Mouse (Mus musculus) monocyte, adult 2 months (primary cell): ENCODE measurements around the gene T.
A peak's percentile ranks its signal among the peaks of the same experiment; 100 is the strongest.

ENCODE experiments used
- DNase-seq, 2 experiments: peaks; one replicate each; pipeline ENCODE4 v3.0.0; 2022; ENCODE audit warnings: low spot score in 2 of 2, low read depth in 1 of 2

The T gene

DNA sequence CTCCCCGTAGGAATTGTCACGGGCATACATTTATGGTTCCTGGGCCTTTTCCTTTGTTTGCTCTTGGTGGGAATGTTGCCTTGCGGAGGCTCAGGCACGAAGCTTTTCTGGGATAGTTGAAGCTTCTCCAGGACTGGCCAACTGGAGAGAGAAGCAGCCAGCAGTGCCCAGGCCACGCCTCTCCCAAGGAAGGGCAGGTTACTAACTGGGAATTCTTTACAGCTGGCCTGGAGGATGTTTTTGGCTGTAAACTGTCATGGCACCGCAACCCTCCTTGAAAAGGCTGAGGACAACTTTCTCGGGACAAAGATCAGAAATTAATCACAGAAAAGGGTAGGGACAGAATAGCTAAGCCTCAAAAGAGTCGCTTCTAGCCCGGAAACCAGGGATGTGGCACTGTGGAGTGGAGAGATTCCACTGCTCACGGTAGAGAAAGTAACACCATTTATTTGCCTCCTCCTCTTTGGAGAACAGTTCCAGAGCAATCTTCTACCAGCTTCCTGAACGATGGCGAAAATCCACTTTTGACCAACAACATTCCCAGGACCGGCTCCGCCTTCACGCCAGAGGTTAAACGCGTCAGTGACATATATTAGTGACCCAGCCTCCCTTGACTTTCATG, 1.9 kb upstream of the T start:
- DNase-seq: no peak

DNA sequence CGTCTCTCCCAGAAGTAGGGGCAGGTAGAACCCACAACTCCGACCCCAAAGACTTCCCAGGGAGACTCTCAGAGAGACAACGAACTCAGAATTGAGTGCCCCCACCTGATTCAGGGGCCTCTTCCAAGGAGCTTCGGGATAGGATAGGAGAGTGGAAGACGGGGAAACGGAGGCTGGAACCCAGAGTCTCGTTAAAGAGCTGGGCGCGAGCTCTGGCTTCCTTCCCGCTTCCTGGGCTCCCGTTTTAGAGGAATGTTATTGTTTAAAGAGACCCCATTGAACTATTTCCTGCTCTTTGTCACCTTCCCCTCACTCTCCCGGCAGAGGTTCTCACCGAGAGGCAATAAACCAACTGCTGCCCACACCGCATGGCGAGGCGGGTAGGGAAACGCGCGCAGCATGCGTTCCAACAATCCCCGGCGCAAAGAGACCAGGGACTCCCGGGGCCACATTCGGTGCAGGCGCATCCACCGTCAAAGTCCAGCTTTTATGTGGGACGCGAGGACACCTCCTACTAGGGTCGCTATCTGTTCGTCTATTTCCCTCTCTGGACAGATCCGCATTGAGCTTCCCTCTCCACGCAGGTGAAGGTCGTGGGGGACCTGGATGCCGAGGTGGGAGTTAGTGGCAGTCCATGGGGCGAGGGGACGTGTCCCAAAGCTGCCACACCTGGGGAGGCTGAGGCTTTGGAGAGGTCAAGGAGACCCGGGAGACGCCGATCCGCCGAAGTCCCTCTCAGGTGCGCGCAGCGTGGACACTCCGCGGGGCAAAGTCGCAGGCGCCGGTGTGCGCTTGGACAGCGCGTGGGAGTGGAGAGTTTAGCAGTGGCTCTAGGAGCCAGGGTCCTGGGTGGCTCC, 874 bp upstream of the T start:
- DNase-seq: no peak

DNA sequence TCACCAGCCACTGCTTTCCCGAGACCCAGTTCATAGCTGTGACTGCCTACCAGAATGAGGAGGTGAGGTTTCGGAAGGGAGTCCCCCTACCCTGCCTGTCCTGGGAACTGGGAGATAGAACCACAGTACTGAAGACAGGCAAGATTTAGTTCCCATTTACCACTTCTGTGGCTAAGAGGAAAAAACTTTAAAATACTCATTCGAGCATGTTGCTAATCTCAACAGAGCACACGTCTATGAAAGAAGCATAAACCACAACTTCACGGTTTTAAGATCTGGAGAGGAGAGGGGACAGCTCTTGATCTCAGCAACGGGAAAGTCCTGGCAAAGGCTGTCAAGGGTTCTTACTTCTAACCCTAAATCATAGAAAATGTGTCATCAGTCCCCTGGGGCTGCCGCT, 2.0 kb downstream of the T start:
- no peak for DNase-seq

DNA sequence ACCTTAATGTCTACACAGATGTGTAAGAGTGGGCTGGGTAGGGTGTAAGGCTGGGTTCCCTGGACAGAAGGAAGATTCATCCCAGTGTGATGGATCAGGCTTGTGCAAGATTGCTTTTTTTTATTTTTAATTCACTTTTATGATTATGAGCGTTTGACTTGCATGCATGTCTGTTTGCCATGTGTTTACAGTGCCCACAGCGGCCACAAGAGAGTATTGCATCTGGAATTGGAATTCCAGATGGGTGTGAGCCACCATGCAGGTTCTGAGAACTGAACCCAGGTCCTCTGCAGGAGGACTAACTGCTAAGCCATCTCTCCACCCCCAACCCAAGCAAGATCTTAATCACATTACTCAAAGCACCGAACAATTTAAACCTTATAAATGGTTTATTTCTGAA, 9.8 kb downstream of the T start:
- no peak for DNase-seq

DNA sequence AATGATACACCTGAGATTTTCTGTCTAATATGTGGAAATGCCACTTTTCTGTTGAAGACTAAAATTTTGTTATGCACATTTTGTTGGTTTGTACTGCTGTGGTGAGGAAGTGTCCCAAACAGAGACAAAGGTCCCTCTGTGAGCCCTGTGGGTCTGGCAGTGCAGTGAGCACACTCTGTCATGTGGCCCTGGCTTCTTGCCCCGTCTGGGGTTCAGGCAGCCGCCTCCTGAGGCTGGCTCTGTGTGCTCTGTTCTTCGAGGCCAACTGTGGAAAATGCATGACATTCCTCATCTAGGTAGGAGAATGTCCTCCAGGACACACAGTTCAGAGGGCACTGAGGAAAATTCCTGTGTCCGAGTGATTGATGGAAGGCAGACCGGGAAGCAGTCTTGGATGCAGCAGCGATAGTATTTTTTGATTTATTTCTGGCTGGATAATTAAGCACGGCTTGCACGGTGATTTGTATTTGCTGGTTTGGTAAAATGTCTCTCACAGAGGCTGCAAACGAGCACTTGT, 13.5 kb downstream of the T start:
- no peak for DNase-seq

DNA sequence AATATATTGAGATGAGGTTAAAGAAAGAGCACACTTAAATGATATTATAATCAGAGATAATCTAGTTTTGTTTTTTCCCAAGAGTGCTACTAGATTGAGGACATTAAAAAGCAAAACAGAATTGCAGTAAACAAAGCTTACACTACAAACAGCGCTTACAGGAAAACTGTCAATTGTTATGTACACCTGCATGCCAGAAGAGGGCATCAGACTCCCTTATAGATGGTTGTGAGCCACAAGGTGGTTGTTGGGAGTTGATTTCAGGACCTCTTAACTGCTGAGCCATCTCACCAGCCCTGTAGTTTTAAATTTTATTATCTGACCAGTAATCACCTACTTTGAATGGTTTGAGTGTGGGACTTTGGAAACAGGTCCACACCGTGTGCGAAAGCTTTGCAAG, 14.1 kb downstream of the T start:
- no peak for DNase-seq

DNA sequence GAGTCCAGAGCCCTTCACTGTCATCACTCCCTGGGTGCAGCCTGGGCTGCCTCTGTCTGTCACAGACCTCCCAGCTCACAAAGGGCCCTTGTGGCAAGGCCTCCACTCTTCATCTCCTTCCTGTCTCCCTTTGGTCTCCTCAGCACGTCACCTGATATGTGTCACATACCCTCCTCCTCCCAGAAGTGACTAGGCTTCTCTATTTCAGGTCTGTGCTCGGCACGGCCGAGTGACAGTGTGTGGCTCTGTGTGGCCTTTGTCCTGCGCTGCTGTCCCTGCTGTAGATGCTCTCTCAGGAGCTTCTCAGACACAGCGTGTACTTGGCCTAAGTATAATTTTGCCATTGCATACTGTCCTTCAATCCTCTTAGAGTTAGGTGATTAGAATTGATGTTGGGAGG, 21.0 kb downstream of the T start:
- no peak for DNase-seq

DNA sequence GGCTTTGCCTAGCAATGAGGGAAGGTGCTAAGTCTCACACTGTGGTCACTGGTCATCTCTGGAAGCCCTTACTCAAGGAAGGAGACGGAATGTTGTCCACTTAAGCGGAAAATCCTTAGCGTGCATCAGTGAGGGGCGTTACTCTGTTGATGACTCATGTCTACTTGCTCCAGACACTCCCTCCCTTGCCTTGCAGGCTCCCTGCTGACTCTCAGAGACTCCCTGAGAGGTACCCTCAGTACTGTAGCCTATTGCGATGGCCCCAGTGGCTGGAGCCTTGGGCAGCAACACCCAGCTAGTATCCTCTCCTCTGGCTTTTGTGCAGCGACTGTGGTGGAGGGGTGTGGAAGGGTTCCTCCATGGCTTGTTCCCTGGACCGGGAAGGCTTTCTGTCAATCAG, 21.4 kb downstream of the T start:
- DNase-seq: no peak

DNA sequence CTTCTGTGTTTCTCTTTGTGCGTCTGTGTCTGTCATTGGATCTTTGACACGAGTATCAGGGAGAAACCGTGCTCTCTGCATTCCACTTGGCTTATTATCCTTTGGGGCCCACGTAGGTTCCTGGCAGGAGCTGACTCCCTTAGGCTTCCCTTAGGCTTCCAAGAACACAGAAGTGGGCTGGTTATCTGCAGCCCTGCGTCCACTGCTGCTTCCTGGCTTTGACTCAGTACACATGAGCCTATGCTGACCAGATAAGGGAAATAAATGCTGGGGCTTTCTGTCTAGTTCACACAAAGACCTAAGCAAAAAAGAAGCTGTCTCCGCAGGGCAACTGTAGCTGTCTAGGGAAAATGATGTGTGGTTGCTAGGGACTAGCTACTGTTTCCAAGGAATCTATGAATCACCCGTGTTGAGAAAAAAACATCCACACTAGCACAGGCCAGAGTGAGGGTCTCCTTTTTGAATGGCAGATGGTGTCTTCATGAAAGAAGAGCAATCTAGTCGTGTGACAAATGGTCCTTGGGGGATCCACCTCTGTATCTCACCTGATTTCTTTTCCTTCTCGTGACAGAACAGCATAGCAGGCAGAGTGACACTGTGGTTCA, 22.7 kb downstream of the T start:
- no peak for DNase-seq

DNA sequence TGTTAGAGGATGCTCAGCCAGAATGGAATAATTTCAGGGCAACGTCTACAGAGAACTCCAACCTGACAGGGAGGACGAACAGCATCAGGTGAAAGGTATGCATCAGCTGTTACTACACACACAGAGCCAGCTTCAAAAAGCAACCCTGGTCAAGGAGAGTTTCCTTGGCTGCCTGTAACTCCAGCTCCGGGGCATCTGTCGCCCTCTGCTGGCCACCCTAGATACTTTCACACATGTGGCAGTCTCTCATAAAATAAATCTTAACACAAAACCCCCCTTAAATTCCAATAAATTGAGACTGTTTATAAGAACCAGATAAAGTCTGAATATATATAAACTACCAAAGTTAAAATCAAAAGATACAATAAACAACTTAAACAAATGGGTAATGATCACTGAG, 27.3 kb downstream of the T start:
- DNase-seq: no peak

DNA sequence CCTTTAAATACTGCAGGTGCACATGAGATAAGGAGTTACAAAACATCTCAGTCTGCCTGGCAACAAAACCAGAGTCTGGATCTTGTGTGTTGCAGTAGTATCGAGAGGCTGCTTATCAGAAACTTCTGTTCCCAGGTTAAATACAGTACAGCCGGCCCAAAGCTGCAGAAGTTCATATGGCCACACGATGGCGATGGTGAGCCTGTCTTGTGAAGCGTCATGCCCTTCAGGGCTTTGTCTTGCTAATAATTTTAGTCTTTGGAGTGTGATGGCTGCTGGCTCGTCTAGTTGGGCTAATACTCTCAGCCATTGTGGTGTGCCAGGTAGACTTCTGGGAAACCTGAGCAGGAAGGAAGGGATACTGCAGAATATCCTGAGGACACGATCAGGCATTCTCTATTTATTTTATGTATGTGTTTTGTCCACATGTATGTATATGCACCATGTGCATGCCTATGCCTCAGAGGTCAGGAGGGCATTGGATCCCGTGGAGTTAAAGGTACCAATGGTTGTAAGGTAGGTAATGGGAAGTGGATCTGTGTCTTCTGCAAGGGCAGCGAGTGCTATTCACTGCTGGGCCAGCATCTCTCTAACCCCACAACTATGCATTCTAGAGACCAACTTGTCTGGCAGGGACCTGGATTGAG, 29.4 kb downstream of the T start:
- peak in 1 of 2 experiments; percentile 7 for DNase-seq

DNA sequence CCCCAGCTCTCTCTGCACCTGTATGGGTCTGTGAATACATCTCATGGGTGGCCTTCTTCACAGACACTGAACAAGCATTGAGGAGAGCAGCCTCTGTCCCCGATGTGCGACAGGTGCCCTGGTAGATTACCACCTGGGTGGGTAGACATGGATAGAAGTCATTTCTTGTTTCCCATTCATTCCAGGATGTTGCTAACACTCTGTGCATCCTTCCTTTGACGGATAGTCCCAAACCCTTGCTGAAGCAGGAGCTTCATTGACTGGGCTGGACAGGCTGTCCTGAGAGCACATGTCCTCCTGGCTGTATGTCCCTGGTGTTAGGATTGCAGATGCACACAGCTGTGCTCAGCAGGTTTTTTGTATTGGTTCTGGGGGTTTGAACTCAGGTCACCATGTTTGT, 33.5 kb downstream of the T start:
- no peak for DNase-seq

DNA sequence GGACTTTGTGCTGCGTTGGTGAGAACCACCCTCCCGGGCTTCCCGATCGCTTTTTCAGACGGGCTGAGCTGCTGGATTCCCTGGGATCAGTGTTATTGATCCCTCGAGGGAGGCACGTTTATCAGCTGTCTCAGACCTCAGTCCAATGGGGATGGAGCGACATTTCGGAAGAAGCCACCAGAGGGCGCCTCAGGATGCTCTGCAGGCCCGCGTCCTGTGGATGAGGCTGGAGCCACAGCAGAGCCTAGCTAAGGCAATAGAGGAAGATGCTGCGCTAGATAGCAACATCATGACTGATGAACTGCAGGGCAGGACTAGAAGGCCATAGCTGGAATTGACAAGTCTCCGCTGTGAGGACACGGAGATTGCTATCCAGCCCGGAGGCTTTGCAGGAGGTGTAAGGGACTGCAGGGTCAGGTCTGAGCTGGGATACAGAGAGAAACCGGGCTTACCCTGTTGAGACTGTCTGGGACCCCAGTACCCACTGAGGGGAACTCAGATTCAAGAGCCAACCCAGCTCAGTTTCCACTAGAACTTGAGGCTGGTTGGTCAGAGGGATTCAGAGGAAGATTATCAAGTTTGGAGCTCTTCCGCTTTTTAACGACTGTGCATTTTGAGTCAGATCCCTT, 34.6 kb downstream of the T start:
- DNase-seq: peak in 1 of 2 experiments; percentile 13

DNA sequence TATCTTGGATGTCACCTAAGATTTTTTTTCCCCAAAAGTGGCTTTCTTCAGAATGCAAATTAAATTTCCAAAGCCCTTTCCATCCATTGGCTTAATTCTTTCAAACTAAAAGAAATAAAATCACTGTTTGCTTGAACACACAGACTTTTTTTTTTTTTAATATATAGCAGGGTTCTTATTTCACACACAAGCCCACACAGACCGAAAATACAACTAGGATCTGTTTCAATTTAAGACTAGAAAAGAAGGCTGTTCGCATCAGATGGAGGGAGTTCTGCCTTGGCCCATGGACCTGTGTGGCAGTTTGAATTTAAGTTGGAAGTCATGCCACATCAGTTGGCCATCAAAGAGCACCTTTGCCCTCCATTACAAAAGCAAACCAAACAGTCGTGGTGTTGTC, 44.3 kb downstream of the T start:
- no peak for DNase-seq

DNA sequence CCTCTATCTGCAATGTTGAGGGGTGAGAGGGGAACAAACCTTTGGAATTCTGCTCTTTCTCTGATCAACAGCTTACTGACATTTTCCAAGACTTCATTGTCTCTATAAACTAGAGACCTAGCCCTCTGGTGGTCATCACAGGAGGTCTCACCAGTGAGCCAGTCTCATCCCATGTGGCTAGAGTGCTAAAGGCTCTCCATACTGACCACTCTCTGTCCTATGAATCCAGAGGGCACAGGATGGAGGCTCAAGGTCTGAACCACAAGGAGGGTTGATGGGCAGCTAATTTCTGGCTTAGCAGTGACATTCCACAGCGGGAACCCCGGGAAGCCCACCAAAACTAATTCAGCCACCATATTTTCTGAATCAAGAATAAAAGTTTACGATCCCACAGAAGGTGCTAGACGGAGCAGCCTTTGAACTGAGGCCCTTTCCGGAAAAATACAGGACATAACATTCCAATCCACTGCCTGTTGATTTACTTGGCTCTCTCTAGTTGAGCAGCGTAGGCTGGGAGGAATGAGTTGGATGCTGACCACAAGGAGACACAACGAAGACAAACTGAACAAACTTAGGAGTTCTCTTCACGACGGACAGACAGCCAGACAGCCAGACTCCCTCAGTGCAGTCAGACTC, 45.4 kb downstream of the T start:
- DNase-seq: no peak

DNA sequence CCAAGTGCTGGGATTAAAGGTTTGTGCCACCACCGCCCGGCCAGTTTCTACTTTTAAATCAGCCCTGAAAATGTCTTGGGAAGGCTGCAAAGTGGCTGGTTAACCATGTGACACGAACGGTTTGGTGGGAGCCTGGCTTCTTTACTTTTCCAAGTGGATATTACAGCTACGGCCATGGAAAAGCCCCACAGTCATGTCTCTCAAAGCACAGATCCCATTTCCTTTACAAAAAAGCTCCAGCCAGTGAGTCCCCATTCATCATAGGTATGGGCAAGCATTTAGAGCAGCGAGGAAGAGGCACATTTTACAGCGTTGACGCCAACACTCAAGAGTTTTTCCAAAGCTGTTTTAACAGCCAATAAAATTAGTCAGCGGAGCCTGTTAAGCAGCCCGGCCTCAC, 47.6 kb downstream of the T start:
- no peak for DNase-seq

DNA sequence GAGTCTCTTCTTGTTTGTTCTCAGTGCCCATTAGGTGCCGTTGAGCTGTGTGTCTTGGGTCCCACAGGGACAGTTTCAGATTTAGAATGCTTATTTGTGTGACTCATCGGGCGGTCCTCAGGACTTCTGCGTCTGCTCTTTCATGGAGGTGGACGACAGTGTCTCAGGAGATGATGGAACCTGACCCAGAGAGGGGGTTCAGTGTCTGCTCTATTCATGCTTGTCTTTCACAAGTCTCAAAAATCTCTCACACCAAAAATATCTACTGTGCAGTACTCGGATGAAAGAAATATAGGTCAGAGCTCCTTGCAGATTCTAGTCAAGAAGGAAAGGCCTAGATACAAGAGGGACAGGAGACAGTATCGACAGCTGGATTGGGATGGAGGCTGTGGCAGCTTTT, 48.7 kb downstream of the T start:
- no peak for DNase-seq

DNA sequence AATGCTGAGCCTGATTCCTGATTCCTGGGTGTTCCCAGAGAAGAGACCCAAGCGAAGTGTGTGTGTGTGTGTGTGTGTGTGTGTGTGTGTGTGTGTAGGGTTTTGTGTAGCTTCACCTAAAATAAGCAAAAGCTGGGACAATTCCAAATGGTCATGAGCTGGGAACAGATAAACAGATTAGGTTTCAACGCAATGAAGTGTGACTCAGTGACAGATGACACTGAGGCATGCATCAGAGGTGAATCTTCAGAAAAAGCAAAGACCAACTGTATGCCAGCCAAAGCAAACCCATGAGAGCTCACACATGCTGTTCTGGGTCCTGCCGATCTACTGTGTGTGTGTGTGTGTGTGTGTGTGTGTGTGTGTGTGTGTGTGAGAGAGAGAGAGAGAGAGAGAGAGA, 50.0 kb downstream of the T start:
- no peak for DNase-seq

DNA sequence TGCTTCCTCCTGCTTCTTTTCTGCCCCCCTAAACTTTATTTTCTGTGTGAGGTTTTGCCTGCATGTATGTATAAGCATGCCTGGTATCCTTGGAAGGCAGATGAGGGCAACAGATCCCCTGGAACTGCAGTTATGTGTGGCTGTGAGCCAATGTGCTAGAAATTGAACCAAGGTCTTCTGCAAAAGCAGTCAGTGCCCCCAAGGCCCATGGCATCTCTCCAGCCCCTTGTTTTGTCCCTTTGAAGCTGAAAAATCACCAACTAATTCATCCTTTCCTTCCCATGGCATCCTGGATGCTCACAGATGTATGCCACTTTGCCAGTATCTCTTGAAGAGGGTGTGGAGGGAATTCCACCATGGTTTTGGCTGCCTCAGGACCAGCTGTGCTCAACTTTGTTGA, 50.9 kb downstream of the T start:
- no peak for DNase-seq

DNA sequence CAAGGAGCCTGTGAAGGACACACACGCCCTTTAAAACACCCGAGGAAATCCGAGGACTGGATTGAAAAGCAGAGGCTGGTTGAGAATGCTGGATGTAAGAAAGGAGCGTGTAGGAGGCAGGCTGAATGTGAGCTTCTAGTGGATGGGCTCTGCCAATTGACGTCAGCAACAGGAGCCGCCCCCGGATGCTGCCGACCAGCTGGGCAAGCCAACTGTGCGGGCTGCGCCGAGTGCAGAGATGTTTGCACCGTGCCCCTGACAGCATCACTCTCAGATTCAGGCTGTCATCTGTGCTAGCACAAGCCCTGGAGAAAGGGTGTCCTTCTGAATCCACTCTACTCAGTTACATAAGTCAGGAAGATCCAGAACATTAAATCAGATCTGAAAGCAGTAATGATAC, 53.6 kb downstream of the T start:
- DNase-seq: no peak

DNA sequence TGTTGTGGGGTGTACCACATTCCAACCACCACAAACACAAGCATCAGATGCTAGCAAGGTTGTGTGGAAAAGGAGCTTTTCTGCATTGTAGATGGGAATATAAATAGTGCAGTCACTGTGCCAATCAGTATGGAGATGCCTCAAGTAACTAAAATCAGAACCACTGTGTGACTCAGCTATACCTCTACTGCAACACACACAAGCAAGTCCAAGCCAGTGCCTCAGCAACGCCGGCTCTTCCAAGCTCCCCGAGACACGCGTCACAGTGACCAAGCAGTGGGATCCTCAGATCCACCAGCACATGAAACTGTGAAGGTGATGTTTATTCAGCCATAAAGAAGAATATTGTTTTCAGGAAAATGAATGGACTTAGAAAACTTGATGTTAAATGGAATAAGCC, 56.7 kb downstream of the T start:
- DNase-seq: no peak
